Mouse (Mus musculus): ENCODE data around the gene Tmed2.
"Not testable (repeated sequence)": the region's sequence is repeated elsewhere in the genome, so short reads cannot be mapped to it uniquely, and the experiment has no call there.

Gene Tmed2

GRCm38 (mm10) chr5:124575467-124575866, 35.0 kb downstream of the Tmed2 start:
- DNase-seq (ENCODE audit: low read depth, low spot score), result no peak

- peak; percentile 94 for DNase-seq (ENCODE audit: low read depth, low spot score)
Observed at GRCm38 (mm10) chr5:124578633-124579317, 38.3 kb downstream of the Tmed2 start, which contains the start of the genes Eif2b1 and Gtf2h3. Eif2b1 (minus strand) TSS chr5:124579131. Gtf2h3 (plus strand) TSS chr5:124579140.

GRCm38 (mm10) chr5:124582515-124582914, 42.0 kb downstream of the Tmed2 start:
- DNase-seq (ENCODE audit: low read depth, low spot score), result no peak

- no peak for DNase-seq (ENCODE audit: low read depth, low spot score)
Observed at GRCm38 (mm10) chr5:124592768-124593167, 52.3 kb downstream of the Tmed2 start.

GRCm38 (mm10) chr5:124598224-124599174, 58.0 kb downstream of the Tmed2 start:
- DNase-seq (ENCODE audit: low read depth, low spot score), result no peak

GRCm38 (mm10) chr5:124599726-124600125, 59.2 kb downstream of the Tmed2 start:
- DNase-seq (ENCODE audit: low read depth, low spot score), result not testable (repeated sequence)
